Comparison of ENCODE assay signal across 21 mouse cellular contexts in the genomic region with DNA sequence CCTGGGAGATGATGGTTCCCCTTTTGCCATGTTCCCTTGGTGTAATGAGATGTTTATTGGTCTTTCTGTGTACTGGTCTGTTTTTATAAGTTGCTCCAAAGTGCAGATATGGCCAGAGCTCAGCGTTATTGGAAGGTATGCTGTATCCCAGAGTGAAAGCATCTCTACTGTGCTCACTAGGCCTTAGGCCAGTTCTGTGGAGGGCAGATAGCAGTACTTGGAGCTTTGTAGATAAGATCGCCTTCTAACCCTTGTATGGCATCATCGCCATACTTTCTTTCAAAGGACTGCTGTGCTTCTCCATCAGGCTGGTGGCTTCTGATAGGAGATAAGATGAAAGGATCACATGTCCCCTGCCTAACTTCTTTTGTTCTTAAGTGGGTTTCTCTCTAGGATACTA.
"Had no signal": no experiment of that assay in that cellular context is flagged by ENCODE, and none has a peak within 500 bp of the region (broad histone marks: within the 10 kb centered on the region; RNA-seq: fewer than 3 reads in every experiment).

No protein-coding gene starts in this region.

- ATAC-seq: lung, postnatal 0 days; midbrain, embryonic 13.5 days; midbrain, embryonic 16.5 days had no signal

- DNase-seq: lung, adult 2 months; lung, postnatal 14 days; lung, postnatal 36 days; retina, postnatal 1 day; right cerebral cortex, adult 18-20 months; right cerebral cortex, postnatal 25 days; right cerebral cortex, postnatal 4 days; spleen, adult 18-20 months; thymus, adult 18-20 months; thymus, postnatal 14 days; thymus, postnatal 36 days had no signal

- H3K9ac ChIP-seq: liver, embryonic 14.5 days; lung, embryonic 15.5 days; midbrain, embryonic 13.5 days; neural tube, embryonic 13.5 days; neural tube, embryonic 15.5 days had no signal

- H3K4me2 ChIP-seq: lung, embryonic 15.5 days; midbrain, embryonic 13.5 days; neural tube, embryonic 13.5 days; neural tube, embryonic 15.5 days had no signal

- H3K27me3 ChIP-seq: lung, embryonic 15.5 days; midbrain, embryonic 13.5 days; neural tube, embryonic 13.5 days; neural tube, embryonic 15.5 days had no signal

- H3K27ac ChIP-seq: liver, embryonic 14.5 days; lung, embryonic 15.5 days; macrophage; midbrain, embryonic 10.5 days; midbrain, embryonic 13.5 days; neural tube, embryonic 13.5 days; neural tube, embryonic 15.5 days had no signal

- H3K36me3 ChIP-seq: lung, embryonic 15.5 days; midbrain, embryonic 10.5 days; midbrain, embryonic 13.5 days; neural tube, embryonic 13.5 days; neural tube, embryonic 15.5 days had no signal

- H3K4me1 ChIP-seq: lung, embryonic 15.5 days; midbrain, embryonic 10.5 days; midbrain, embryonic 13.5 days; neural tube, embryonic 13.5 days; neural tube, embryonic 15.5 days had no signal

- H3K4me3 ChIP-seq: lung, embryonic 15.5 days; midbrain, embryonic 10.5 days; midbrain, embryonic 13.5 days; myocyte; neural tube, embryonic 13.5 days; neural tube, embryonic 15.5 days had no signal

- H3K9me3 ChIP-seq: lung, embryonic 15.5 days; midbrain, embryonic 10.5 days; midbrain, embryonic 13.5 days; neural tube, embryonic 13.5 days; neural tube, embryonic 15.5 days had no signal
